Mouse (Mus musculus): Measurements from ENCODE around the gene Nop16. TPM values are rescaled to one million over a fixed set of nuclear protein-coding genes. Genes with fewer than 3 reads are reported as not detected.

Gene Nop16
- polyA plus RNA-seq, 1 experiment: 19.3 TPM

- no peak for TF ChIP-seq POLR2A (IDR thresholded peaks at IDR 0.05; ENCODE audit: borderline replicate concordance, low read depth, low read length)
- TF ChIP-seq CTCF (IDR thresholded peaks at IDR 0.05; ENCODE audit: low read depth, low read length): no peak
- H3K4me1 ChIP-seq (ENCODE audit: control insufficient read depth, insufficient read depth, low read length): no peaks in the 10 kb centered on the region
- no peak overlapping the region for H3K27ac ChIP-seq (ENCODE audit: insufficient read depth, low read depth, low read length)
- H3K4me3 ChIP-seq (ENCODE audit: insufficient read depth, low read length): no peak overlapping the region
Observed at GRCm38 (mm10) chr13:54598622-54599143, 8.8 kb upstream of the Nop16 start.

- Histone ChIP-seq H3K4me1 (ENCODE audit: control insufficient read depth, insufficient read depth, low read length) (peaks cover 2% of the 10 kb centered on the region), H3K4me3 (ENCODE audit: insufficient read depth, low read length) (no peak overlapping the region), H3K27ac (ENCODE audit: insufficient read depth, low read depth, low read length) (no peak overlapping the region)
- TF ChIP-seq CTCF (IDR thresholded peaks at IDR 0.05; ENCODE audit: low read depth, low read length) (no peak), POLR2A (IDR thresholded peaks at IDR 0.05; ENCODE audit: borderline replicate concordance, low read depth, low read length) (no peak)
Observed at GRCm38 (mm10) chr13:54596870-54597269, 7.0 kb upstream of the Nop16 start.

GRCm38 (mm10) chr13:54596107-54596690 is 6.3 kb upstream of the Nop16 start:
- no peak overlapping the region for H3K27ac ChIP-seq (ENCODE audit: insufficient read depth, low read depth, low read length)
- H3K4me3 ChIP-seq (ENCODE audit: insufficient read depth, low read length): no peak overlapping the region
- TF ChIP-seq POLR2A (IDR thresholded peaks at IDR 0.05; ENCODE audit: borderline replicate concordance, low read depth, low read length) (no peak), CTCF (IDR thresholded peaks at IDR 0.05; ENCODE audit: low read depth, low read length) (no peak)
- peaks cover 7% of the 10 kb centered on the region for H3K4me1 ChIP-seq (ENCODE audit: control insufficient read depth, insufficient read depth, low read length)

GRCm38 (mm10) chr13:54593617-54594016 is 3.7 kb upstream of the Nop16 start:
- Histone ChIP-seq H3K4me1 (ENCODE audit: control insufficient read depth, insufficient read depth, low read length) (peaks cover 9% of the 10 kb centered on the region), H3K4me3 (ENCODE audit: insufficient read depth, low read length) (no peak overlapping the region), H3K27ac (ENCODE audit: insufficient read depth, low read depth, low read length) (no peak overlapping the region)
- no peak for TF ChIP-seq CTCF (IDR thresholded peaks at IDR 0.05; ENCODE audit: low read depth, low read length)
- no peak for TF ChIP-seq POLR2A (IDR thresholded peaks at IDR 0.05; ENCODE audit: borderline replicate concordance, low read depth, low read length)

GRCm38 (mm10) chr13:54591776-54592356 is 2.0 kb upstream of the Nop16 start:
- no peak overlapping the region for H3K4me3 ChIP-seq (ENCODE audit: insufficient read depth, low read length)
- peaks cover 13% of the 10 kb centered on the region for H3K4me1 ChIP-seq (ENCODE audit: control insufficient read depth, insufficient read depth, low read length)
- H3K27ac ChIP-seq (ENCODE audit: insufficient read depth, low read depth, low read length): no peak overlapping the region

GRCm38 (mm10) chr13:54589414-54589995 is 385 bp downstream of the Nop16 start:
- peak overlapping the region; percentile 56 for H3K27ac ChIP-seq (ENCODE audit: insufficient read depth, low read depth, low read length)
- TF ChIP-seq CTCF (IDR thresholded peaks at IDR 0.05; ENCODE audit: low read depth, low read length) (no peak), POLR2A (IDR thresholded peaks at IDR 0.05; ENCODE audit: borderline replicate concordance, low read depth, low read length) (no peak)
- H3K4me3 ChIP-seq (ENCODE audit: insufficient read depth, low read length): peak overlapping the region; percentile 84
- H3K4me1 ChIP-seq (ENCODE audit: control insufficient read depth, insufficient read depth, low read length): peaks cover 15% of the 10 kb centered on the region

More at GRCm38 (mm10) chr13:54591776-54592356, 2.0 kb upstream of the Nop16 start:
- TF ChIP-seq CTCF (IDR thresholded peaks at IDR 0.05; ENCODE audit: low read depth, low read length) (no peak), POLR2A (IDR thresholded peaks at IDR 0.05; ENCODE audit: borderline replicate concordance, low read depth, low read length) (no peak)

- TF ChIP-seq CTCF (IDR thresholded peaks at IDR 0.05; ENCODE audit: low read depth, low read length) (no peak), POLR2A (IDR thresholded peaks at IDR 0.05; ENCODE audit: borderline replicate concordance, low read depth, low read length) (no peak)
- Histone ChIP-seq H3K4me3 (ENCODE audit: insufficient read depth, low read length) (no peak overlapping the region), H3K4me1 (ENCODE audit: control insufficient read depth, insufficient read depth, low read length) (peaks cover 7% of the 10 kb centered on the region), H3K27ac (ENCODE audit: insufficient read depth, low read depth, low read length) (no peak overlapping the region)
Observed at GRCm38 (mm10) chr13:54585831-54586230, 4.1 kb downstream of the Nop16 start.

- no peak for TF ChIP-seq CTCF (IDR thresholded peaks at IDR 0.05; ENCODE audit: low read depth, low read length)
- TF ChIP-seq POLR2A (IDR thresholded peaks at IDR 0.05; ENCODE audit: borderline replicate concordance, low read depth, low read length): no peak
- H3K4me3 ChIP-seq (ENCODE audit: insufficient read depth, low read length): no peak overlapping the region
- H3K27ac ChIP-seq (ENCODE audit: insufficient read depth, low read depth, low read length): no peak overlapping the region
- peaks cover 19% of the 10 kb centered on the region for H3K4me1 ChIP-seq (ENCODE audit: control insufficient read depth, insufficient read depth, low read length)
Observed at GRCm38 (mm10) chr13:54582860-54583259, 7.0 kb downstream of the Nop16 start.

GRCm38 (mm10) chr13:54582126-54582525 is 7.8 kb downstream of the Nop16 start:
- TF ChIP-seq CTCF (IDR thresholded peaks at IDR 0.05; ENCODE audit: low read depth, low read length) (no peak), POLR2A (IDR thresholded peaks at IDR 0.05; ENCODE audit: borderline replicate concordance, low read depth, low read length) (no peak)
- Histone ChIP-seq H3K4me1 (ENCODE audit: control insufficient read depth, insufficient read depth, low read length) (peaks cover 23% of the 10 kb centered on the region), H3K4me3 (ENCODE audit: insufficient read depth, low read length) (no peak overlapping the region), H3K27ac (ENCODE audit: insufficient read depth, low read depth, low read length) (no peak overlapping the region)

GRCm38 (mm10) chr13:54581385-54581784 is 8.5 kb downstream of the Nop16 start:
- H3K4me3 ChIP-seq (ENCODE audit: insufficient read depth, low read length): no peak overlapping the region
- peaks cover 27% of the 10 kb centered on the region for H3K4me1 ChIP-seq (ENCODE audit: control insufficient read depth, insufficient read depth, low read length)
- TF ChIP-seq POLR2A (IDR thresholded peaks at IDR 0.05; ENCODE audit: borderline replicate concordance, low read depth, low read length) (no peak), CTCF (IDR thresholded peaks at IDR 0.05; ENCODE audit: low read depth, low read length) (no peak)
- no peak overlapping the region for H3K27ac ChIP-seq (ENCODE audit: insufficient read depth, low read depth, low read length)
